Mouse (Mus musculus) testis, adult 2 months (tissue): ENCODE measurements around the gene Klhdc4. TPM values are rescaled to one million over a fixed set of nuclear protein-coding genes. Genes with fewer than 3 reads are reported as not detected.

Experiments
- H3K27ac ChIP-seq: fragments of 200-500 bp; 2 replicates; pipeline ENCODE4 v1.5.1; 2012; ENCODE audit warnings: low read depth, low read length; ENCODE audit not compliant: control insufficient read depth, insufficient read depth
- H3K27me3 ChIP-seq: fragments of 200-500 bp; 2 replicates; pipeline ENCODE4 v1.6.1; 2012; ENCODE audit warnings: mild to moderate bottlenecking, low read length, moderate library complexity; ENCODE audit not compliant: control insufficient read depth, insufficient read depth
- H3K36me3 ChIP-seq: fragments of 200-500 bp; 2 replicates; pipeline ENCODE4 v1.6.1; 2012; ENCODE audit warnings: mild to moderate bottlenecking, low read length; ENCODE audit not compliant: control insufficient read depth, insufficient read depth
- H3K4me1 ChIP-seq: fragments of 200-500 bp; 2 replicates; pipeline ENCODE4 v1.6.1; 2012; ENCODE audit warnings: low read length; ENCODE audit not compliant: control insufficient read depth, insufficient read depth
- H3K4me3 ChIP-seq: fragments of 200-500 bp; 2 replicates; pipeline ENCODE4 v1.5.1; 2012; ENCODE audit warnings: low read depth, mild to moderate bottlenecking, low read length, moderate library complexity, mixed read lengths; ENCODE audit not compliant: control insufficient read depth
- CTCF ChIP-seq: fragments of 200-500 bp; IDR thresholded peaks from 2 replicates; pipeline ENCODE4 v1.5.1; 2012; ENCODE audit warnings: low read depth, mild to moderate bottlenecking, inconsistent platforms, low read length, moderate library complexity; ENCODE audit not compliant: control insufficient read depth, insufficient read depth, insufficient replicate concordance
- POLR2A ChIP-seq: fragments of 200-500 bp; IDR thresholded peaks from 2 replicates; pipeline ENCODE4 v1.6.1; 2012; ENCODE audit warnings: low read depth, mild to moderate bottlenecking, inconsistent platforms, low read length, moderate library complexity; ENCODE audit not compliant: control insufficient read depth
- polyA plus RNA-seq: library from polyadenylated mRNA; depleted of rRNA; stranded (reverse); fragments of >200 nt; gene quantifications from 2 replicates; pipeline ENCODE4 v1.2.3, GENCODE M21; 2012

The Klhdc4 gene
- polyA plus RNA-seq, 1 experiment = 13.6 TPM

- TF ChIP-seq CTCF (no peak), POLR2A (no peak)
- H3K4me3 ChIP-seq = no peak overlapping the region
- H3K27me3 ChIP-seq = no peaks in the 10 kb centered on the region
- H3K4me1 ChIP-seq = peaks cover 8% of the 10 kb centered on the region; the same call in 1 of the 2 replicates
- H3K27ac ChIP-seq = no peak overlapping the region
- H3K36me3 ChIP-seq = no peaks in the 10 kb centered on the region
Observed at GRCm38 (mm10) chr8:121870190-121870589, 40.8 kb upstream of the Klhdc4 start.

GRCm38 (mm10) chr8:121868896-121869295 lies 39.5 kb upstream of the Klhdc4 start:
- Histone ChIP-seq H3K4me1 (peaks cover 2% of the 10 kb centered on the region; the same call in 1 of the 2 replicates), H3K36me3 (no peaks in the 10 kb centered on the region), H3K4me3 (no peak overlapping the region), H3K27ac (no peak overlapping the region), H3K27me3 (no peaks in the 10 kb centered on the region)
- TF ChIP-seq CTCF (no peak), POLR2A (no peak)

DNA sequence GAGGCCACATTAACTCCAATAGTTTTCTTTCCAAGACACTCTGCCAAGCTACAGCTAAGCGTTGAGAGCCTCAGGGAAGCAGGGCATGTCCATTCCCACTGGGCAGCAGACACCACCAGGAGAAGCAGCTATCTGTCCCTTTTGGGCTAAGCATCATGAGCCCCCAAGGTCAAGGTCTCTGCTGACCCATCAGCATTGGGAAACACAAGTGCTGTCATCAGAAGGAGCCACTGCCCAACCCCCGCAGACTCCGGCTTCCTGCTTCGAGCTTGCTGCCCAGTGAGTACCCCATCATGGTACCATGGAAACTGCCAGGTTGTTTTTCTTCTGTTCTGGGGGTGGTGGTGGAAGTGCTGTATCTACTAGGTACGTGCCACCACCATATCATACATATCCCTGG lies 38.8 kb upstream of the Klhdc4 start:
- TF ChIP-seq POLR2A = no peak
- TF ChIP-seq CTCF = no peak
- no peak overlapping the region for H3K4me3 ChIP-seq
- no peaks in the 10 kb centered on the region for H3K36me3 ChIP-seq

GRCm38 (mm10) chr8:121865356-121865755 lies 36.0 kb upstream of the Klhdc4 start:
- no peak for TF ChIP-seq CTCF
- no peak for TF ChIP-seq POLR2A
- H3K27ac ChIP-seq = no peak overlapping the region
- H3K36me3 ChIP-seq = no peaks in the 10 kb centered on the region
- H3K4me3 ChIP-seq = no peak overlapping the region
- no peaks in the 10 kb centered on the region for H3K27me3 ChIP-seq
- H3K4me1 ChIP-seq = peaks cover 12% of the 10 kb centered on the region

More for the DNA sequence above, 38.8 kb upstream of the Klhdc4 start:
- H3K27ac ChIP-seq = no peak overlapping the region
- peaks cover 2% of the 10 kb centered on the region; the same call in 1 of the 2 replicates for H3K4me1 ChIP-seq
- H3K27me3 ChIP-seq = no peaks in the 10 kb centered on the region

- Histone ChIP-seq H3K4me1 (peaks cover 12% of the 10 kb centered on the region), H3K36me3 (no peaks in the 10 kb centered on the region), H3K4me3 (no peak overlapping the region), H3K27ac (peak overlapping the region; percentile 56), H3K27me3 (no peaks in the 10 kb centered on the region)
- 0 out of 2 replicates have a peak, but pooled peaks have one; percentile 28 for TF ChIP-seq POLR2A
- TF ChIP-seq CTCF = no peak
Observed at GRCm38 (mm10) chr8:121861806-121862548, 32.6 kb upstream of the Klhdc4 start.

- H3K4me3 ChIP-seq = no peak overlapping the region
- peaks cover 12% of the 10 kb centered on the region for H3K4me1 ChIP-seq
- H3K27me3 ChIP-seq = no peaks in the 10 kb centered on the region
- TF ChIP-seq CTCF = no peak
- no peak for TF ChIP-seq POLR2A
- peak overlapping the region; percentile 30; the same call in 1 of the 2 replicates for H3K27ac ChIP-seq
- H3K36me3 ChIP-seq = no peaks in the 10 kb centered on the region
Observed at GRCm38 (mm10) chr8:121861276-121861675, 31.9 kb upstream of the Klhdc4 start.

DNA sequence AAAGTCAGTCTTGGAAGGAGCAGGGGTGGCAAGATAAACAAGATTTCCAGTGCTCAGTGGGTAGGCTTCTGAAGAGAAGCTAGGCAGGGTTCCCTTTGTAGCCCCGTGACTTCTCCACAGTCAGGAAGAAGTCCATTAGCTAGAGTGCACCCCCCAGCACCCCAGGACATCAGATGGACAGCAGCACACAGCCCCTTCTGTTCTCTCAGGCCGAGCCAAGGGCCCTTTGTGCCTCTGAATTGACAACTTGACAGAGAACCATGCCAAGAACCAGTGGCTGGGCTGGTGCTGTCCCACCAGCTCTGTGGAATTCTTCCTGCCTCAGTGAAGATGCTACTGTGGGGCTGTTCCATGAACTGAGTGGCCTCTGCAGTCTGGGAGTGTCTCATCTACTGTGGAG lies 28.4 kb upstream of the Klhdc4 start:
- no peak overlapping the region; the same call in 1 of the 2 replicates for H3K27ac ChIP-seq
- H3K4me3 ChIP-seq = no peak overlapping the region
- no peaks in the 10 kb centered on the region for H3K36me3 ChIP-seq
- no peaks in the 10 kb centered on the region for H3K27me3 ChIP-seq
- H3K4me1 ChIP-seq = peaks cover 12% of the 10 kb centered on the region
- TF ChIP-seq POLR2A = no peak
- no peak for TF ChIP-seq CTCF

DNA sequence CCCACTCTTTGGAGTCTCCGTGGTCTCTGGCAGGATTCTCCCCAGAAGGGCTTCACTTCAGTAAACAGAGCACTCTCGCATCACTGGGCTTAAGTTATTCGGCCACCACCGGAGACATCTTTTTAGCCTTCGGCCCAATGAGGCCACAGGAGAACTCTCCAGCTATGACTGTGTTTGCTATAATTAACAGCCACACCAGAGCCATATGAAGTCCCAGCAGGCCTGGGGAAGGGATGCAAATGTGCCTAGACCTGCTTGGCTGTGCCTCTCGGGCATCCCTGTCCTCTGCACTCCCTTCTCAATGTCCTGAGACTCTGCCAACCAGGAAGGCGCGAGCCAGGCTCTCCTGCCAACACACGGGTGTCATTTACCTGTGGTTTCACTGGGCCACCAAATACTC lies 28.0 kb upstream of the Klhdc4 start:
- no peaks in the 10 kb centered on the region for H3K27me3 ChIP-seq

More for the DNA sequence above, 28.0 kb upstream of the Klhdc4 start:
- H3K4me3 ChIP-seq = no peak overlapping the region
- no peaks in the 10 kb centered on the region for H3K36me3 ChIP-seq
- H3K4me1 ChIP-seq = peaks cover 12% of the 10 kb centered on the region
- no peak for TF ChIP-seq POLR2A
- H3K27ac ChIP-seq = no peak overlapping the region
